Mouse (Mus musculus): Measurements from ENCODE around the gene Olfr814.
"Not testable (repeated sequence)": the region's sequence is repeated elsewhere in the genome, so short reads cannot be mapped to it uniquely, and the experiment has no call there.

Olfr814 gene

GRCm38 (mm10) chr10:129879751-129880150, at the start of gene Olfr814:
Gene Olfr814, minus strand, starts transcription at chr10:129879851.
- DNase-seq (ENCODE audit: low spot score), result not testable (repeated sequence)

GRCm38 (mm10) chr10:129915497-129915896, 35.8 kb upstream of the Olfr814 start, which contains the start of gene Olfr816:
Gene Olfr816, minus strand, starts transcription at chr10:129915597.
- DNase-seq (ENCODE audit: low spot score), result no peak

GRCm38 (mm10) chr10:129905767-129906166, 26.1 kb upstream of the Olfr814 start, which contains the start of gene Olfr815:
Gene Olfr815, minus strand, starts transcription at chr10:129905867.
- not testable (repeated sequence) for DNase-seq (ENCODE audit: low spot score)

GRCm38 (mm10) chr10:129885934-129886333, 6.3 kb upstream of the Olfr814 start:
- DNase-seq (ENCODE audit: low spot score), result no peak

- DNase-seq (ENCODE audit: low spot score), result not testable (repeated sequence)
Observed at GRCm38 (mm10) chr10:129885496-129885895, 5.8 kb upstream of the Olfr814 start.

GRCm38 (mm10) chr10:129855067-129855466, 24.6 kb downstream of the Olfr814 start, which contains the start of gene Olfr813:
Gene Olfr813, plus strand, starts transcription at chr10:129855367.
- DNase-seq (ENCODE audit: low spot score), result no peak

- DNase-seq (ENCODE audit: low spot score), result no peak
Observed at GRCm38 (mm10) chr10:129847343-129847742, 32.3 kb downstream of the Olfr814 start.

- no peak for DNase-seq (ENCODE audit: low spot score)
Observed at GRCm38 (mm10) chr10:129845994-129846393, 33.7 kb downstream of the Olfr814 start, which contains the start of gene Olfr812. Gene Olfr812, minus strand, starts transcription at chr10:129846094.
